Mouse (Mus musculus) ES-Bruce4 (cell line): ENCODE results near the gene Cobll1. TPM values are rescaled to one million over a fixed set of nuclear protein-coding genes. Genes with fewer than 3 reads are reported as not detected.

Experiments
- H3K27ac ChIP-seq: 2 replicates; pipeline ENCODE4 v1.5.1; 2012; ENCODE audit warnings: low read length, inconsistent platforms; ENCODE audit not compliant: insufficient read depth
- H3K27me3 ChIP-seq: 2 replicates; pipeline ENCODE4 v1.6.1; 2012; ENCODE audit warnings: mild to moderate bottlenecking, low read length, inconsistent platforms; ENCODE audit not compliant: control insufficient read depth, poor library complexity, insufficient read depth, severe bottlenecking
- H3K36me3 ChIP-seq: 2 replicates; pipeline ENCODE4 v1.6.1; 2012; ENCODE audit warnings: inconsistent platforms, mild to moderate bottlenecking, low read length, moderate library complexity; ENCODE audit not compliant: control insufficient read depth, poor library complexity, insufficient read depth, severe bottlenecking
- H3K4me1 ChIP-seq: one replicate; pipeline ENCODE4 v1.8.1; 2011; ENCODE audit warnings: low read length; ENCODE audit not compliant: control insufficient read depth, insufficient read depth
- H3K4me3 ChIP-seq: 2 replicates; pipeline ENCODE4 v1.5.1; 2011; ENCODE audit warnings: low read depth, mild to moderate bottlenecking, low read length
- H3K9ac ChIP-seq: 2 replicates; pipeline ENCODE4 v1.6.1; 2012; ENCODE audit warnings: low read depth, mild to moderate bottlenecking, inconsistent platforms; ENCODE audit not compliant: poor library complexity, severe bottlenecking
- H3K9me3 ChIP-seq: replicated peaks from 2 replicates; pipeline ENCODE4 v1.6.1; 2012; ENCODE audit warnings: mild to moderate bottlenecking, low read length, inconsistent platforms; ENCODE audit not compliant: control insufficient read depth, poor library complexity, insufficient read depth, severe bottlenecking
- CTCF ChIP-seq: IDR thresholded peaks from one replicate; pipeline ENCODE4 v1.8.1; 2011; ENCODE audit warnings: low read depth, low read length
- EP300 ChIP-seq: IDR thresholded peaks from 2 replicates; pipeline ENCODE4 v1.6.1; 2011; ENCODE audit warnings: low read depth, low read length; ENCODE audit not compliant: insufficient read depth
- POLR2A ChIP-seq: IDR thresholded peaks from one replicate; pipeline ENCODE4 v1.8.1; 2011; ENCODE audit warnings: low read length; ENCODE audit not compliant: insufficient read depth
- polyA plus RNA-seq: library from polyadenylated mRNA; stranded (reverse); fragments of >200 nt; gene quantifications from 2 replicates; pipeline ENCODE4 v1.2.4, GENCODE M21; 2011; ENCODE audit warnings: low read depth; ENCODE audit not compliant: missing spikeins, insufficient read depth, insufficient read length

Cobll1 gene
- 7.4 and 7.7 TPM in 2 replicates for polyA plus RNA-seq

GRCm38 (mm10) chr2:65238964-65239570 lies at the start of gene Cobll1:
Gene Cobll1 (minus strand): TSS chr2:65239403.
- no peak within 1 kb of the TSS for H3K27ac ChIP-seq
- no peaks in the 10 kb centered on the region for H3K4me1 ChIP-seq
- H3K9me3 ChIP-seq, result no peaks in the 10 kb centered on the region
- peak within 1 kb of the TSS; percentile 85 for H3K4me3 ChIP-seq
- H3K9ac ChIP-seq, result peak within 1 kb of the TSS; percentile 80
- no peaks in the 10 kb centered on the region for H3K36me3 ChIP-seq
- peaks cover 18% of the 10 kb centered on the region for H3K27me3 ChIP-seq
- TF ChIP-seq CTCF (no peak), POLR2A (no peak), EP300 (no peak)

- no peaks in the 10 kb centered on the region for H3K27me3 ChIP-seq
- no peaks in the 10 kb centered on the region for H3K4me1 ChIP-seq
- no peak overlapping the region for H3K9ac ChIP-seq
- no peak overlapping the region for H3K27ac ChIP-seq
- no peaks in the 10 kb centered on the region for H3K36me3 ChIP-seq
- H3K9me3 ChIP-seq, result no peaks in the 10 kb centered on the region
- no peak overlapping the region for H3K4me3 ChIP-seq
- no peak for TF ChIP-seq POLR2A
These were observed 49.5 kb upstream of the Cobll1 start for GRCm38 (mm10) chr2:65288696-65289095.

GRCm38 (mm10) chr2:65285380-65285779 lies 46.2 kb upstream of the Cobll1 start:
- Histone ChIP-seq H3K9ac (no peak overlapping the region), H3K27me3 (no peaks in the 10 kb centered on the region), H3K4me1 (no peaks in the 10 kb centered on the region), H3K27ac (no peak overlapping the region), H3K4me3 (no peak overlapping the region), H3K9me3 (no peaks in the 10 kb centered on the region), H3K36me3 (no peaks in the 10 kb centered on the region)
- no peak for TF ChIP-seq CTCF
- TF ChIP-seq EP300, result no peak
- no peak for TF ChIP-seq POLR2A

- TF ChIP-seq POLR2A (no peak), CTCF (no peak), EP300 (no peak)
- H3K4me1 ChIP-seq, result no peaks in the 10 kb centered on the region
- no peak overlapping the region for H3K9ac ChIP-seq
- no peak overlapping the region for H3K4me3 ChIP-seq
- no peak overlapping the region for H3K27ac ChIP-seq
- no peaks in the 10 kb centered on the region for H3K36me3 ChIP-seq
- H3K9me3 ChIP-seq, result no peaks in the 10 kb centered on the region
- no peaks in the 10 kb centered on the region for H3K27me3 ChIP-seq
These were observed 43.8 kb upstream of the Cobll1 start for GRCm38 (mm10) chr2:65282979-65283378.

GRCm38 (mm10) chr2:65279029-65279690 lies 40.0 kb upstream of the Cobll1 start:
- H3K36me3 ChIP-seq, result no peaks in the 10 kb centered on the region
- no peaks in the 10 kb centered on the region for H3K9me3 ChIP-seq
- no peak for TF ChIP-seq CTCF
- no peaks in the 10 kb centered on the region for H3K27me3 ChIP-seq
- H3K9ac ChIP-seq, result no peak overlapping the region
- no peak overlapping the region for H3K27ac ChIP-seq
- no peaks in the 10 kb centered on the region for H3K4me1 ChIP-seq
- H3K4me3 ChIP-seq, result no peak overlapping the region

- no peak overlapping the region for H3K9ac ChIP-seq
- no peak overlapping the region for H3K27ac ChIP-seq
- no peak overlapping the region for H3K4me3 ChIP-seq
- no peaks in the 10 kb centered on the region for H3K4me1 ChIP-seq
- no peaks in the 10 kb centered on the region for H3K36me3 ChIP-seq
- no peaks in the 10 kb centered on the region for H3K27me3 ChIP-seq
- TF ChIP-seq POLR2A (no peak), CTCF (no peak), EP300 (no peak)
- no peaks in the 10 kb centered on the region for H3K9me3 ChIP-seq
These were observed 36.3 kb upstream of the Cobll1 start for GRCm38 (mm10) chr2:65275443-65276061.
